Mouse (Mus musculus) monocyte, adult 2 months (primary cell): ENCODE measurements at regions not wholly inside any gene's neighbourhood (a gene's known extent, or its start where the extent isn't known, plus 50 kb on each side); places are given as distances from the start of the nearest gene placed in this dataset.

Experiments used
- DNase-seq, 2 experiments: peaks; one replicate each; pipeline ENCODE4 v3.0.0; 2022; ENCODE audit warnings: low spot score in 2 of 2, low read depth in 1 of 2

DNA sequence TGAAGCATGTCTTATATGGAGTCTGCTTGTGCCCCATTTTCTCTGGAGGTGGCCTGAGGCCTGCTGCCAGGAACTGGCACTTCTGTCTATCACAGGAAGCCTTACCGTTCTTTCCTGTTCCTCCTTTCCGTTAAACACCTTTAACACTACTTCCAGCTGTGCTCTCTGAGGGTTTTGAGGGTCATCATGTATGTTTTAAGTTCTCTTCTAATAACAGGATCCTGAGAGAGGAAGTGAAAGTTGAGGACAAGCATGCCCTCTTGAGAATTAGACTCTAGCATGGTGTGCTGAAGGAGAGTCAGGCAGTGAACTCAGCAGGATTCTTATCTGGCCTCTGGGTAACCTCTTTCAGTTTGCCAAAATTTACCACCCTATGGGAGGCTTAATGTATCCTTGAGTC lies 418.0 kb upstream of the 9430069I07Rik start:
- peak in 1 of 2 experiments; percentile 4 for DNase-seq

- no peak for DNase-seq
These were observed 394.1 kb upstream of the 9430069I07Rik start for GRCm38 (mm10) chr15:34751746-34752145.

GRCm38 (mm10) chr15:34751021-34751420 lies 393.3 kb upstream of the 9430069I07Rik start:
- DNase-seq = no peak

- DNase-seq = no peak
These were observed 389.4 kb upstream of the 9430069I07Rik start for GRCm38 (mm10) chr15:34747111-34747510.

DNA sequence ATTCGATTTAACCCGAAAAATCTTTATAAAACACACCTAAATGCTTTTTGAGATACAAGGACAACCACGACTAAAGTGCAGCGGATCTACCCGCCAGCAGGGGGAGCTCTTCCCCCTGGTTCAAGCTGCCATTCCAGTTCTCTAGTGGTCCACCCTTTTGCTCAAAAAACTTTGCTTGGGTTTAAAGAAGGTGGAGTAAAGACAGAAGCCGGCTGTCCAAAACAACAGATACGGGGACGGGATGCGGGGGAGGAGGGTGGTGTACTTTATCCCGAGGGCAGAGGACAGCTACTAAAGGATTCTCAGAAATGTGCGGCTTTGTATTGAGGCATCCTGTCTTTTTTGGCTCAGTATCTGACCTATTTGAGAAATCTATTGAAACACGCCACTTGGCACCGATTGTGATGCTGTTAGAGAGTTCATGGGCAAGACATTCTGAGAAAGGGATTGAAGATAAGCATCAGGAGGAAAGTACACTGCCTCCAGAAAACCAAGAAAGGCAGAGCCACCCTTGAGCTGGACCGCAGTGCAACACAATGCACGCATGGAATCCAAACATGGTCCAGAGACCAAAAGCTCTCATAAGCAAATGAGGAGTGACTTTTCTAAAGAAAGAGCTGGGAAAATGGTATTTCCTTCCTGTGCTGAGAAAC lies 385.6 kb upstream of the 9430069I07Rik start:
- DNase-seq = no peak

GRCm38 (mm10) chr15:34741488-34741887 lies 383.8 kb upstream of the 9430069I07Rik start:
- DNase-seq = no peak
